Mouse (Mus musculus) gastrocnemius, adult 18-20 months (tissue): ENCODE data around the gene Dmac2. TPM values are rescaled to one million over a fixed set of nuclear protein-coding genes. Genes with fewer than 3 reads are reported as not detected.
"Not testable (repeated sequence)": the region's sequence is repeated elsewhere in the genome, so short reads cannot be mapped to it uniquely, and the experiment has no call there.

Experiments used
- DNase-seq: peaks from one replicate; pipeline ENCODE4 v3.0.0; 2021; ENCODE audit warnings: low spot score
- long read RNA-seq, 2 experiments: library from polyadenylated mRNA; stranded (forward); transcript quantifications; one replicate each; pipeline ENCODE4 v2.0.0; 2021
- total RNA-seq, 2 experiments: library from RNA; stranded (reverse); gene quantifications; 2 replicates each; pipeline ENCODE4 v1.2.3; 2021

The Dmac2 gene
- 10 to 100 TPM; 38.7 to 43.2 TPM for total RNA-seq
- long read RNA-seq, experiment 1, transcript Dmac2-201 (6 exons, 1,465 nt): major isoform, 18 of 21 reads
- long read RNA-seq, experiment 1, partial matches to known transcripts: 1 of 21 reads
- long read RNA-seq, experiment 1, other reads (novel, unspliced or antisense): 1 of 21 reads
- long read RNA-seq, experiment 2, transcript Dmac2-201 (6 exons, 1,465 nt): major isoform, 12 of 21 reads
- long read RNA-seq, experiment 2, partial matches to known transcripts: 4 of 21 reads
- long read RNA-seq, experiment 2, other reads (novel, unspliced or antisense): 4 of 21 reads

GRCm38 (mm10) chr7:25618865-25619721 lies at the start of gene Dmac2:
TSS of gene Dmac2 (plus strand) at chr7:25619414.
- DNase-seq: peak; percentile 94

- DNase-seq: not testable (repeated sequence)
Observed at GRCm38 (mm10) chr7:25573806-25574205, 45.4 kb upstream of the Dmac2 start.

- DNase-seq: no peak
Observed at GRCm38 (mm10) chr7:25575105-25575504, 44.1 kb upstream of the Dmac2 start.

- DNase-seq: no peak
Observed at GRCm38 (mm10) chr7:25575870-25576269, 43.3 kb upstream of the Dmac2 start.

DNA sequence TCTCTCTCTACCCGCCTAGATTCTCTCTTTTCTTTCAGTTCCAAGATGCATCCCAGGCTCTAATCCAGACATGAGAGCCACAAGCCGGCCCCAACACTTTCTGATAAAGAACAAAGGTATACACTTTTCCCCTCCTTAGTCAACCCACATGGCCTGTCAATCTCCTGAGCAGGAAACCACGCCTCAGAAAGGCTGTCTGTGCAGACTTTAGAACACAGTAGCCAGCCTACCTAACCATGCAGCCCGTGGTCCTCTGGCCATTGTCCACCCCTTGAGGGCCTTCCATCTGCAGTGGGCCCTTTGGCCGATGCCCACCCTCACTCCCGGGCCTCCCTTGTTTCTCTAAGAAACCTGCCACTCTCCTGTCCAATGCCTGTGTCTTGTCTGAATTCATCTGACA lies 42.9 kb upstream of the Dmac2 start:
- DNase-seq: not testable (repeated sequence)

GRCm38 (mm10) chr7:25576793-25577437 lies 42.3 kb upstream of the Dmac2 start:
- DNase-seq: not testable (repeated sequence)

- no peak for DNase-seq
Observed at GRCm38 (mm10) chr7:25579441-25579840, 39.8 kb upstream of the Dmac2 start.

GRCm38 (mm10) chr7:25582301-25582810 lies 36.9 kb upstream of the Dmac2 start:
- no peak for DNase-seq

DNA sequence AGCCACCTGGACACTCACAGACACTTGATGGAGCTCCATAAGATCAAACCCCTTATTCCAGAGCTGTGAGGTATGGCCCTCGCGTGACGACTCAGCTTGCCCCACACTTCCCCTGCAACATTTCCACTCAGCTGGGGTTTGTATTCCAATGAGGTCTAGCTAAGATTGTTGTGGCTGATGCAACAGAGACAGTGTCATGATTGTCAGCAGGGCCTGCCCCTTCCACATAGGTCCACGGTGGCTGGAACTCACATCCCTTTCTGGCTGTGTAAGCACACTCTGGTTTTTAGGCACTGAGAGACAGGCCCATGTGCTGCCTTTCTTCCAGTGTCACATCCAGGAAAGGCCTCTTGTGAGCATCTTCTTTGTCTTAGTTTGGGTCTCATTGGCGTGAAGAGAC lies 34.6 kb upstream of the Dmac2 start:
- DNase-seq: no peak

- no peak for DNase-seq
Observed at GRCm38 (mm10) chr7:25585351-25586204, 33.6 kb upstream of the Dmac2 start.

- DNase-seq: no peak
Observed at GRCm38 (mm10) chr7:25591226-25591625, 28.0 kb upstream of the Dmac2 start.

DNA sequence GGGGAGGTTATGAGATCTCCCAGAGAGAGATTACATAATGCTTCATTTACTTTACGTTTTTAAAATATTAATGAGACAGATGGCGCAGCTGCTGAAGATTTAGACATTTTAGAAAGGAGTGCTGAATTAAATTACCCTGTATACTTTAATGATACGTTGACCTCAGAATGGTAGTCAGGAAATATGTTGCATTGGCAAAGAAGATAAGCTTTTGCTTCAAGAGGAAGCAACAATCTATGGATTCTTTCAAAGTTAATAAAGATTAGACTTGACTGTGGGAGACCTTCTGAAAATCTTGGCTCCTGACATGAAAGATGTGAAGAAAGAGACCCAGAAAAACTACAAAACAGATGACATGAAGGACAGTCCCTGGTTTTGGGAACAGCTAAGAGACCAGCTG lies 25.4 kb upstream of the Dmac2 start:
- no peak for DNase-seq

- peak; percentile 69 for DNase-seq
Observed at GRCm38 (mm10) chr7:25599663-25600062, 19.6 kb upstream of the Dmac2 start.

GRCm38 (mm10) chr7:25600666-25601065 lies 18.5 kb upstream of the Dmac2 start:
- DNase-seq: no peak

DNA sequence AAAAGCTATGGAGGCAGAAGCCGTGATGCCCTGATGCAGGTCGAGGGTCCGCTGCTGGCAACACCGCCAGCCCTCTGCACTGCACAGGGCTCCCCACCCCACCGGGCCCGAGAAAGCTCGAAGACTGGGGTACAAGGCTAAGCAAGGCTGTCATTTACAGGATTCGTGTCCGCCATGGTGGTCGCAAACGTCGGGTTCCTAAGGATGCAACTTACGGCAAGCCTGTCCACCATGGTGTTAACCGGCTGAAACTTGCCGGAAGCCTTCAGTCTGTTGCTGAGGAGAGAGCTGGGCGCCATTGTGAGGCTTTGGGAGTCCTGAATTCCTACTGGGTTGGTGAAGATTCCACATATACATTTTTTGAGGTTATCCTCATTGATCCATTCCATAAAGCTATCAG lies 17.9 kb upstream of the Dmac2 start:
- DNase-seq: no peak

- DNase-seq: no peak
Observed at GRCm38 (mm10) chr7:25606625-25607063, 12.6 kb upstream of the Dmac2 start.

- no peak for DNase-seq
Observed at GRCm38 (mm10) chr7:25607196-25607595, 12.0 kb upstream of the Dmac2 start.

DNA sequence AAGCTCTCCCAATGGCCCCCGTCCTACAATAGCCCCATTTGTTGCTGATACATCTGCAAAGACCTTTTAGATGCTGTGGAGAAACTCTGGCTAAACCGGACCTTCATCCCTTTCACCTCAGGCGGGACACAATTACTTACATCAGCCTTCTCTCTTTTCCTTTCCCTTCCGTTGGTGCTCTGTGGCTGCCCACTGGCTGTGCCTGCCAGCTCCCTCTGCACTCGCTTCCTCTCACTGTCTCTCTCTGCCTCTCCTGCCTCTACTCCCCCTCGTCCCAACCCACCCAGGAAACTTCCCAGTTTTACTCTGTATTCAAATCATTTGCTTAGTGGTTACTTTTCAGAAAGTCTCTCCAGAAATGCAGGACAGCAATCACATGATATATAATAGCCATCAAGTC lies 9.2 kb upstream of the Dmac2 start:
- no peak for DNase-seq

- DNase-seq: no peak
Observed at GRCm38 (mm10) chr7:25611501-25611900, 7.7 kb upstream of the Dmac2 start.

DNA sequence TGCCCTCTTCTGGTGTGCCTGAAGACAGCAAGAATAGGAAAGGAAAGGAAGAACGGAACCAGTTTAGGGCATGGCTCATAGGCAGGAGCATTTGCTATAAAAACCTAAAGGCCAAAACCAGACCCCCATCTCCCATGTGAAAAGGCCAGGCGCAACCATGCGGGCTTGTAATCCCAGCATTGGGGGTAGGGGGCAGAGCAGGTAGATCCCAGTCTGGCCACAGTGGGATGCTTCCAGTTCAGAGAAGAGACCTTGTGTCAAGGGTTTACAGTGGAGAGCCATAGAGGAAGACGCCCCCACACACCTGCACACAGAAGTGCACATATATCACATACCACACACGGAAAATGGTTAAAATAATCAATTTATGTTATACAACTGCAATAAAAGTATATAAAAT lies 5.1 kb upstream of the Dmac2 start:
- DNase-seq: no peak
